Mouse (Mus musculus): Measurements from ENCODE around the gene Gcgr. TPM values are rescaled to one million over a fixed set of nuclear protein-coding genes. Genes with fewer than 3 reads are reported as not detected.

The Gcgr gene
- polyA plus RNA-seq, 1 experiment from 2014 or later = not detected

- H3K27me3 ChIP-seq (ENCODE audit: control insufficient read depth, insufficient read depth, low read length) = no peaks in the 10 kb centered on the region
- no peaks in the 10 kb centered on the region for H3K36me3 ChIP-seq (ENCODE audit: control insufficient read depth, insufficient read depth, low read length)
- no peak overlapping the region for H3K4me3 ChIP-seq (ENCODE audit: low read depth, low read length)
- ATAC-seq (ENCODE audit: low FRiP score) (no peak), DNase-seq (ENCODE audit: low spot score, missing footprints) (no peak)
- H3K4me2 ChIP-seq = no peak overlapping the region
- no peaks in the 10 kb centered on the region for H3K9me3 ChIP-seq (ENCODE audit: control insufficient read depth, low read length)
- H3K27ac ChIP-seq (ENCODE audit: low read depth, low read length) = no peak overlapping the region
- WGBS = 86% methylated on average over 8 of the region's 8 CpGs
- H3K4me1 ChIP-seq (ENCODE audit: control insufficient read depth, insufficient read depth, low read length) = no peaks in the 10 kb centered on the region
- no peak overlapping the region for H3K9ac ChIP-seq (ENCODE audit: low read length)
Measured at GRCm38 (mm10) chr11:120522581-120522980, 7.9 kb upstream of the Gcgr start.

- no peak overlapping the region for H3K27ac ChIP-seq (ENCODE audit: low read depth, low read length)
- WGBS = 85% methylated on average over 2 of the region's 2 CpGs
Measured at GRCm38 (mm10) chr11:120525959-120526358, 4.5 kb upstream of the Gcgr start.

GRCm38 (mm10) chr11:120527690-120528354 is 2.7 kb upstream of the Gcgr start:
- H3K4me1 ChIP-seq (ENCODE audit: control insufficient read depth, insufficient read depth, low read length) = no peaks in the 10 kb centered on the region
- WGBS = 87% methylated on average over 9 of the region's 9 CpGs
- no peaks in the 10 kb centered on the region for H3K36me3 ChIP-seq (ENCODE audit: control insufficient read depth, insufficient read depth, low read length)
- ATAC-seq (ENCODE audit: low FRiP score) (no peak), DNase-seq (ENCODE audit: low spot score, missing footprints) (no peak)
- H3K4me2 ChIP-seq = no peak overlapping the region
- peaks cover 43% of the 10 kb centered on the region for H3K27me3 ChIP-seq (ENCODE audit: control insufficient read depth, insufficient read depth, low read length)
- H3K9me3 ChIP-seq (ENCODE audit: control insufficient read depth, low read length) = no peaks in the 10 kb centered on the region
- no peak overlapping the region for H3K9ac ChIP-seq (ENCODE audit: low read length)
- H3K4me3 ChIP-seq (ENCODE audit: low read depth, low read length) = no peak overlapping the region
- no peak overlapping the region for H3K27ac ChIP-seq (ENCODE audit: low read depth, low read length)

More at GRCm38 (mm10) chr11:120525959-120526358, 4.5 kb upstream of the Gcgr start:
- ATAC-seq (ENCODE audit: low FRiP score) (no peak), DNase-seq (ENCODE audit: low spot score, missing footprints) (no peak)
- no peaks in the 10 kb centered on the region for H3K4me1 ChIP-seq (ENCODE audit: control insufficient read depth, insufficient read depth, low read length)
- no peaks in the 10 kb centered on the region for H3K36me3 ChIP-seq (ENCODE audit: control insufficient read depth, insufficient read depth, low read length)
- no peak overlapping the region for H3K9ac ChIP-seq (ENCODE audit: low read length)
- no peak overlapping the region for H3K4me3 ChIP-seq (ENCODE audit: low read depth, low read length)
- peaks cover 27% of the 10 kb centered on the region for H3K27me3 ChIP-seq (ENCODE audit: control insufficient read depth, insufficient read depth, low read length)
- no peaks in the 10 kb centered on the region for H3K9me3 ChIP-seq (ENCODE audit: control insufficient read depth, low read length)
- H3K4me2 ChIP-seq = no peak overlapping the region

GRCm38 (mm10) chr11:120528903-120529302 is 1.6 kb upstream of the Gcgr start:
- no peak for DNase-seq (ENCODE audit: low spot score, missing footprints)
- no peak for ATAC-seq (ENCODE audit: low FRiP score)
- Histone ChIP-seq H3K27me3 (ENCODE audit: control insufficient read depth, insufficient read depth, low read length) (peaks cover 43% of the 10 kb centered on the region), H3K4me1 (ENCODE audit: control insufficient read depth, insufficient read depth, low read length) (no peaks in the 10 kb centered on the region), H3K9ac (ENCODE audit: low read length) (no peak overlapping the region), H3K4me3 (ENCODE audit: low read depth, low read length) (no peak overlapping the region), H3K27ac (ENCODE audit: low read depth, low read length) (no peak overlapping the region), H3K4me2 (no peak overlapping the region), H3K9me3 (ENCODE audit: control insufficient read depth, low read length) (no peaks in the 10 kb centered on the region), H3K36me3 (ENCODE audit: control insufficient read depth, insufficient read depth, low read length) (no peaks in the 10 kb centered on the region)
- WGBS = 41% methylated on average over 4 of the region's 4 CpGs

- ATAC-seq (ENCODE audit: low FRiP score) (no peak), DNase-seq (ENCODE audit: low spot score, missing footprints) (no peak)
- Histone ChIP-seq H3K27me3 (ENCODE audit: control insufficient read depth, insufficient read depth, low read length) (peaks cover 43% of the 10 kb centered on the region), H3K9ac (ENCODE audit: low read length) (no peak overlapping the region), H3K36me3 (ENCODE audit: control insufficient read depth, insufficient read depth, low read length) (no peaks in the 10 kb centered on the region), H3K4me2 (no peak overlapping the region), H3K4me3 (ENCODE audit: low read depth, low read length) (no peak overlapping the region), H3K9me3 (ENCODE audit: control insufficient read depth, low read length) (no peaks in the 10 kb centered on the region), H3K4me1 (ENCODE audit: control insufficient read depth, insufficient read depth, low read length) (no peaks in the 10 kb centered on the region), H3K27ac (ENCODE audit: low read depth, low read length) (no peak overlapping the region)
- 36% methylated on average over 9 of the region's 9 CpGs for WGBS
Measured at GRCm38 (mm10) chr11:120531646-120532045, 1.1 kb downstream of the Gcgr start.

- no peak overlapping the region for H3K9ac ChIP-seq (ENCODE audit: low read length)
- no peaks in the 10 kb centered on the region for H3K9me3 ChIP-seq (ENCODE audit: control insufficient read depth, low read length)
- ATAC-seq (ENCODE audit: low FRiP score) (no peak), DNase-seq (ENCODE audit: low spot score, missing footprints) (no peak)
- H3K4me1 ChIP-seq (ENCODE audit: control insufficient read depth, insufficient read depth, low read length) = peaks cover 3% of the 10 kb centered on the region; the same call in 1 of the 2 replicates
- H3K27me3 ChIP-seq (ENCODE audit: control insufficient read depth, insufficient read depth, low read length) = peaks cover 34% of the 10 kb centered on the region
- no peak overlapping the region for H3K27ac ChIP-seq (ENCODE audit: low read depth, low read length)
- H3K36me3 ChIP-seq (ENCODE audit: control insufficient read depth, insufficient read depth, low read length) = no peaks in the 10 kb centered on the region
- WGBS = 82% methylated on average over 8 of the region's 8 CpGs
- no peak overlapping the region for H3K4me3 ChIP-seq (ENCODE audit: low read depth, low read length)
- no peak overlapping the region for H3K4me2 ChIP-seq
Measured at GRCm38 (mm10) chr11:120534093-120534492, 3.6 kb downstream of the Gcgr start.

GRCm38 (mm10) chr11:120535145-120535544 is 4.6 kb downstream of the Gcgr start:
- no peak for ATAC-seq (ENCODE audit: low FRiP score)
- no peaks in the 10 kb centered on the region for H3K36me3 ChIP-seq (ENCODE audit: control insufficient read depth, insufficient read depth, low read length)
- no peak overlapping the region for H3K9ac ChIP-seq (ENCODE audit: low read length)
- no peak overlapping the region for H3K27ac ChIP-seq (ENCODE audit: low read depth, low read length)
- H3K27me3 ChIP-seq (ENCODE audit: control insufficient read depth, insufficient read depth, low read length) = peaks cover 23% of the 10 kb centered on the region
- H3K4me1 ChIP-seq (ENCODE audit: control insufficient read depth, insufficient read depth, low read length) = peaks cover 14% of the 10 kb centered on the region
- H3K4me3 ChIP-seq (ENCODE audit: low read depth, low read length) = no peak overlapping the region
- 84% methylated on average over 3 of the region's 3 CpGs for WGBS
- H3K9me3 ChIP-seq (ENCODE audit: control insufficient read depth, low read length) = no peaks in the 10 kb centered on the region
- H3K4me2 ChIP-seq = no peak overlapping the region
- DNase-seq (ENCODE audit: low spot score, missing footprints) = no peak

GRCm38 (mm10) chr11:120535804-120536203 is 5.3 kb downstream of the Gcgr start:
- DNase-seq (ENCODE audit: low spot score, missing footprints) (no peak), ATAC-seq (ENCODE audit: low FRiP score) (no peak)
- 69% methylated on average over 3 of the region's 3 CpGs for WGBS
- no peaks in the 10 kb centered on the region for H3K9me3 ChIP-seq (ENCODE audit: control insufficient read depth, low read length)
- no peaks in the 10 kb centered on the region for H3K36me3 ChIP-seq (ENCODE audit: control insufficient read depth, insufficient read depth, low read length)
- no peak overlapping the region for H3K4me3 ChIP-seq (ENCODE audit: low read depth, low read length)
- H3K27ac ChIP-seq (ENCODE audit: low read depth, low read length) = no peak overlapping the region
- peaks cover 14% of the 10 kb centered on the region for H3K4me1 ChIP-seq (ENCODE audit: control insufficient read depth, insufficient read depth, low read length)
- no peak overlapping the region for H3K9ac ChIP-seq (ENCODE audit: low read length)
- H3K4me2 ChIP-seq = no peak overlapping the region
- peaks cover 17% of the 10 kb centered on the region for H3K27me3 ChIP-seq (ENCODE audit: control insufficient read depth, insufficient read depth, low read length)

- ATAC-seq (ENCODE audit: low FRiP score) = no peak
- DNase-seq (ENCODE audit: low spot score, missing footprints) = no peak
- no peak overlapping the region for H3K4me3 ChIP-seq (ENCODE audit: low read depth, low read length)
Measured at GRCm38 (mm10) chr11:120538485-120538884, 8.0 kb downstream of the Gcgr start.

More at GRCm38 (mm10) chr11:120538485-120538884, 8.0 kb downstream of the Gcgr start:
- Histone ChIP-seq H3K27ac (ENCODE audit: low read depth, low read length) (no peak overlapping the region), H3K9ac (ENCODE audit: low read length) (no peak overlapping the region), H3K36me3 (ENCODE audit: control insufficient read depth, insufficient read depth, low read length) (peaks cover 7% of the 10 kb centered on the region), H3K4me2 (no peak overlapping the region), H3K4me1 (ENCODE audit: control insufficient read depth, insufficient read depth, low read length) (peaks cover 14% of the 10 kb centered on the region), H3K9me3 (ENCODE audit: control insufficient read depth, low read length) (no peaks in the 10 kb centered on the region), H3K27me3 (ENCODE audit: control insufficient read depth, insufficient read depth, low read length) (no peaks in the 10 kb centered on the region; the same call in 1 of the 2 replicates)
- 82% methylated on average over 3 of the region's 3 CpGs for WGBS

All from midbrain, embryonic 11.5 days (tissue).